Mouse (Mus musculus) embryonic facial prominence, embryonic 15.5 days (tissue): ENCODE data around the gene Zfp704. TPM values are rescaled to one million over a fixed set of nuclear protein-coding genes. Genes with fewer than 3 reads are reported as not detected.

Experiments used
- ATAC-seq: fragments of 200-750 bp; cut with Nextera tagmentation; 2 replicates; pipeline ENCODE4 v1.8.0; 2017; ENCODE audit warnings: low read depth, moderate TSS enrichment; ENCODE audit not compliant: insufficient number of reproducible peaks, low FRiP score, low TSS enrichment
- H3K27ac ChIP-seq: fragments of 300-500 bp; sonication (generic); replicated peaks from 2 replicates; pipeline ENCODE4 v1.5.1; 2015; ENCODE audit warnings: mild to moderate bottlenecking, inconsistent platforms
- H3K27me3 ChIP-seq: fragments of 300-500 bp; sonication (generic); 2 replicates; pipeline ENCODE4 v1.6.1; 2015; ENCODE audit warnings: inconsistent platforms
- H3K36me3 ChIP-seq: fragments of 300-500 bp; sonication (generic); 2 replicates; pipeline ENCODE4 v1.6.1; 2015; ENCODE audit warnings: mild to moderate bottlenecking, inconsistent platforms
- H3K4me1 ChIP-seq: fragments of 300-500 bp; sonication (generic); 2 replicates; pipeline ENCODE4 v1.6.1; 2015; ENCODE audit warnings: inconsistent platforms
- H3K4me2 ChIP-seq: fragments of 300-500 bp; sonication (generic); replicated peaks from 2 replicates; pipeline ENCODE4 v1.6.1; 2015; ENCODE audit warnings: mild to moderate bottlenecking, inconsistent platforms
- H3K4me3 ChIP-seq: fragments of 300-500 bp; sonication (generic); replicated peaks from 2 replicates; pipeline ENCODE4 v1.5.1; 2015; ENCODE audit warnings: mild to moderate bottlenecking, inconsistent platforms
- H3K9ac ChIP-seq: fragments of 300-500 bp; sonication (generic); 2 replicates; pipeline ENCODE4 v1.6.1; 2015; ENCODE audit warnings: inconsistent platforms
- H3K9me3 ChIP-seq: fragments of 300-500 bp; sonication (generic); replicated peaks from 2 replicates; pipeline ENCODE4 v1.6.1; 2016; ENCODE audit warnings: inconsistent platforms
- whole genome bisulfite sequencing: fragments of 180-500 bp; shearing (Covaris S2); methylation state at CpG from one replicate; pipeline ENCODE4 v1.1.7; 2015; 5-methylcytosine and 5-hydroxymethylcytosine counted together
- polyA plus RNA-seq: library from polyadenylated mRNA; unstranded; fragments of >200 nt; fragmentation: Nextera tagmentation; extraction: Ambion mirVana; gene quantifications from 2 replicates; pipeline ENCODE4 v1.2.1, GENCODE M21; 2015

The Zfp704 gene
- polyA plus RNA-seq, 1 experiment from 2014 or later: 9.0 TPM

DNA sequence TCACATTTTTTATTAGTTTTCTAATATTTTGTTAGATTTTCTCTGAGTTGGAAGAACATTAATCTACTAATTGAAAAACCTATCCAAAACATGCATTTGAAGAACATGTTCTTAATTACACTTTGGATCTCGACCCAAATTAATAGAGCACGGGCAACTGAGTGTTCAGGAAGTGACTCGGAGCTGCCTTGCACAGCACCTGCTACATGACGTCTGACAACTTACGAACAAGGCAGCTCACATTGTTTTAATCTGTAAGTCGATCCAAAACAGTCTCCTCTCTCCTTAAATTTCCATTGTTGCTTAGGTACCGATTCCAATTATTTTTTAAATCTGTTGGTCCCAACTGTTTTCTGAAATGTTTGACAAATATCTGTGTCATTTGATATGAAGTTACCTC, 15.4 kb downstream of the Zfp704 start:
- ATAC-seq: no peak
- H3K4me1 ChIP-seq: 0 out of 2 replicates have a peak, but pooled peaks cover 2% of the 10 kb centered on the region
- WGBS: 36% methylated on average over 7 of the region's 7 CpGs

DNA sequence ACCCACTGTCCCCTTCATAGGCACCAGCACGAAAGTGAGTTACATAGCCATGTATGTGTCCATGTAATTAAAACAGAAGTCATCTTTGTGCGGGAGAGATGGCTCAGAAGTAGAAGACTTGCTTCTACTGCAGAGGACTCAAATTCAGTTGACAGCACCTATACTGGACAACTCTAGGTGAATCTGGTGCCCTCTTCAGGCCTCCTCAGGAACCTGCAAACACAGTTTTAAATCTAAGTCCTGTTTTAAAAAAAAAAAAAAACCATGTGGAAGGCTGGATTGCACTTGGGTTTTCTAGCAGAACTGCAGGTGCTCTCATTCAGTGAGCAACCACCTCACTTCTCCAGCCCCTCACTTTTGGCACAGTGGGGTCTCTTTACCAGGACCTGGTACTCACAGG, 16.1 kb downstream of the Zfp704 start:
- WGBS: 86% methylated on average over 2 of the region's 2 CpGs
- Histone ChIP-seq H3K4me1 (no peaks in the 10 kb centered on the region), H3K27ac (no peak overlapping the region), H3K36me3 (no peaks in the 10 kb centered on the region), H3K4me2 (no peak overlapping the region), H3K4me3 (no peak overlapping the region), H3K27me3 (no peaks in the 10 kb centered on the region), H3K9me3 (no peaks in the 10 kb centered on the region), H3K9ac (no peak overlapping the region)
- no peak for ATAC-seq

More for the DNA sequence above, 15.4 kb downstream of the Zfp704 start:
- no peak overlapping the region for H3K27ac ChIP-seq
- no peak overlapping the region for H3K9ac ChIP-seq
- H3K36me3 ChIP-seq: no peaks in the 10 kb centered on the region
- no peaks in the 10 kb centered on the region for H3K9me3 ChIP-seq
- no peak overlapping the region for H3K4me3 ChIP-seq
- H3K4me2 ChIP-seq: no peak overlapping the region
- no peaks in the 10 kb centered on the region for H3K27me3 ChIP-seq

DNA sequence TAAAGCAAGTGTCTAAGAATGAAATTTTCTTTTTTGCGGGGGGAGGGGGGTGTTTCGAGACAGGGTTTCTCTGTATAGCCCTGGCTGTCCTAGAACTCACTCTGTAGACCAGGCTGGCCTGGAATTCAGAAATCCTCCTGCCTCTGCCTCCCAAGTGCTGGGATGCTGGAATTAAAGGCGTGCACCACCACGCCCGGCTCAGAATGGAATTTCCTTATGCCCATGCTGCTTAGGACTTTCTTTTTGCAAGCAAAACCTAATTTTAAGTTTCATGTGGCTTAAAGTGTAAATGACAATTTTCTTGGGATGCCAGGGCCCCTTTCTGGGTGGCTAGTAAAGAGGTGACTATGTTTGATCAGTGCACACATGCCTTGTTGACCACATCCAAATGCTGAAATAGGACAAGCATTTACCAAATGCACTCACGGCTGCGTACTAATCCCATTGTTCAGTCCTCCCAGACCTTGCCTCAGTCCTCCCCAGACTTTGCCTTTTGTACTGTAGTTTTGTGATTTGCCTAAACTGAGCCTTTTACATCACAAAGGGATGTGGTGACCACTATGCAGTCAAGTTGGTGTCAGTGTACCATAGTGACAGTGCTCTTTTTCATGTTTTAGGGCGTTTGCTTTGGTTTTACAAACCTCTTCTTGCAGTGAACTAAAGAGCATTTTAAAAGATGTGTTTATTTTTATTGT, 18.3 kb downstream of the Zfp704 start:
- Histone ChIP-seq H3K36me3 (no peaks in the 10 kb centered on the region), H3K9ac (no peak overlapping the region), H3K27me3 (no peaks in the 10 kb centered on the region), H3K9me3 (no peaks in the 10 kb centered on the region), H3K4me3 (no peak overlapping the region), H3K27ac (no peak overlapping the region), H3K4me2 (no peak overlapping the region), H3K4me1 (no peaks in the 10 kb centered on the region)
- no peak for ATAC-seq
- 94% methylated on average over 8 of the region's 8 CpGs for WGBS

GRCm38 (mm10) chr3:9588635-9589034, 21.2 kb downstream of the Zfp704 start:
- no peak overlapping the region for H3K4me3 ChIP-seq
- H3K9me3 ChIP-seq: no peaks in the 10 kb centered on the region
- no peak overlapping the region for H3K27ac ChIP-seq
- H3K36me3 ChIP-seq: no peaks in the 10 kb centered on the region
- H3K4me1 ChIP-seq: peaks cover 8% of the 10 kb centered on the region
- 86% methylated on average over 4 of the region's 4 CpGs for WGBS
- no peak overlapping the region for H3K9ac ChIP-seq
- H3K4me2 ChIP-seq: no peak overlapping the region
- ATAC-seq: no peak
- no peaks in the 10 kb centered on the region for H3K27me3 ChIP-seq

DNA sequence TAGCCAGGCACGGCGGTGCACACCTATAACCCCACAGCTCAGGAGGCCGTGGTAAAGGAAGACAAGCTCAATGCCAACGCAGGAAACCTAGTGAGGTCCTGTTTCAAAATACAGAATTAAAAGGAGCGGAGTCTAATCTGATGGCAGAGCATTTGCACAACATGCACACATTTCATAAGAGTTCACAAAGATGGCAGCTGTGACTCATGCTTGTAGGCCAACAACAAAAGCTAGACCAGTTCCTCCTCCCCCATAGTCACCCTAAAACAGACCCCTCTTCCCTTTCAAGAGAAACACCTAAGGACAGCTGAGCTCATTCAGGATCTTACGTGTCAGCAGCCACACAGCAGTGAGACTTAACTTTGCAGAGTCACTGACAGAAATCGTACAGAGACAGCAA, 22.6 kb downstream of the Zfp704 start:
- no peaks in the 10 kb centered on the region for H3K27me3 ChIP-seq
- H3K9ac ChIP-seq: no peak overlapping the region
- no peak overlapping the region for H3K27ac ChIP-seq
- 73% methylated on average over 7 of the region's 7 CpGs for WGBS
- no peaks in the 10 kb centered on the region for H3K9me3 ChIP-seq
- ATAC-seq: no peak
- H3K36me3 ChIP-seq: no peaks in the 10 kb centered on the region
- no peak overlapping the region for H3K4me2 ChIP-seq
- H3K4me3 ChIP-seq: no peak overlapping the region
- H3K4me1 ChIP-seq: peaks cover 12% of the 10 kb centered on the region

DNA sequence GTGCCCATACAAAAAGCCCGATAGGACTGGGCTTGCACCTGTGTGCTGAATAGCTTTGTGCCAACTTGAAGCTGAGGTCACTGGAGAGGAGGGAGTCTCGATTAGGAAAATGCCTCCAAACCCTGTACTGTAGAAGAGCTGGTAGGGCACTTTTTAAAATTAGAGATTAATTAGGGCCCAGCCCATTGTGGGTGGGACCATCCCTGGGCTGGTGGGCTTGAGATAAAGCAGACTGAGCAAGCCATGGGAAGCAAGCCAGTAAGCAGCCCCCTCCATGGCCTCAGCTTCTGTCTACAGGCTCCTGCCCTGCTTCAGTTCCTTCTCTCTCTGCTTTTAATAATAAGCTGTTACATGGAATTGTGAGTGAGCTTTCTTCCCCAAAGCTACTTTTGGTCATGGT, 26.4 kb downstream of the Zfp704 start:
- H3K27ac ChIP-seq: no peak overlapping the region
- no peak; the same call in 1 of the 2 replicates for ATAC-seq
- no peaks in the 10 kb centered on the region for H3K36me3 ChIP-seq
- no peaks in the 10 kb centered on the region for H3K27me3 ChIP-seq
- peaks cover 17% of the 10 kb centered on the region for H3K4me1 ChIP-seq
- no peak overlapping the region for H3K9ac ChIP-seq
- H3K4me3 ChIP-seq: no peak overlapping the region
- H3K4me2 ChIP-seq: no peak overlapping the region
- H3K9me3 ChIP-seq: no peaks in the 10 kb centered on the region
- WGBS: 47% methylated on average over 2 of the region's 2 CpGs

DNA sequence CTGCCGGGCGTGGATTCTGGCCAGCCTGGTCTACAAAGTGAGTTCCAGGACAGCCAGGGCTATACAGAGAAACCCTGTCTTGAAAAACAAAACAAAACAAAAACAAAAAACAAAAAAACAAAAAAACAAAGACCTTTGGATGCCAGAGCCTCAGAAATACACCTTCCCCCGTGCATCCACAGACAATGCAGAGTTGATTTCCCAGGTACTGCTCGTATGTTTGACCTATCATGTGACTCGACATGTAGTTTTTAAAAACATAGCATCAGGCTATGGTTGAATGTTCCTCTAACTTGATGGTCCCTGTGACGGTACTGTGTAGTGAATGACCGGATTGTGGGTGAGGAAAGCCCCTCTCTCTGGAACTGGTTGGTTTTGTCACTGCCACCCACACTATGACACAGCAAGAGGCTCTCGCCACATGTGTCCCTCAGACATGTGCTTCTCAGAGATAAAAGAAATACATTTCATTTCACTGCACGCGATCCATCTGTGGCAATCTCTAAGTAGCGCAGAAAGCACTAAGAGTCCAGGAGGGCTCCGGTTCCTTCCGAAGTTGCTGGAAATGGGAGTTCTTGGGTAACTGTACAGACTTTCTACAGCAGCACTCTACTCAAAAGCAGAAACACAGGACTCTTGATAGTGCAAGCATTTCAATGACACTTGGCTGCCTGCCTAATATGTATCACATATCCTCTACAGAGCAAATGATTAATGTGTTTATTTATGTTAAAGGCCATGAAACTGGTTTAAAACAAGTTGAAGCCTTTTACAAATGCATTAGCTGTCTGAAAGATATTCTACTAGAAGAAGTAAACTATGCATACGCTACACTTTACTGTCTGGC, 28.7 kb downstream of the Zfp704 start:
- Histone ChIP-seq H3K36me3 (no peaks in the 10 kb centered on the region), H3K27ac (no peak overlapping the region), H3K4me1 (peaks cover 20% of the 10 kb centered on the region), H3K9ac (no peak overlapping the region), H3K9me3 (no peaks in the 10 kb centered on the region), H3K4me2 (no peak overlapping the region), H3K4me3 (no peak overlapping the region), H3K27me3 (no peaks in the 10 kb centered on the region)
- ATAC-seq: no peak
- WGBS: 80% methylated on average over 14 of the region's 14 CpGs

DNA sequence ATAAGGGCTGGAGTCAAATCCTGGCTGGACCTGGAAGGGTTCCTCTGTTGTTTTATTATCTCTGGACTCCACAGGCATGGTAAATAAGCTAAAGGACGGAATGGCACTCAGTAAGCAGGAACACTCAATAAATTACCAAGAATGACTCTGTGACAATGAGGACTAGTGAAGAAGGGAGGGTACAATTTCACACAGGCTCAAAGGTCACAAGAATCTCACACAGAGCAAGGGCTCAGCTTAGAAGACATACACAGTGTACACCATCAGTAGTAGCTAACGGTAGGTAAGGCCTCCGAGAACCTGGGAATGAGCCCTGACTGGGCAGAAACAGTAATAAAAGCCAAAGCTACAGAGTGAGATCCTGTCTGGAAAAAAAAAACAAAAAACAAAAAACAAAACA, 29.8 kb downstream of the Zfp704 start:
- WGBS: 89% methylated on average over 3 of the region's 3 CpGs
- H3K27me3 ChIP-seq: no peaks in the 10 kb centered on the region

DNA sequence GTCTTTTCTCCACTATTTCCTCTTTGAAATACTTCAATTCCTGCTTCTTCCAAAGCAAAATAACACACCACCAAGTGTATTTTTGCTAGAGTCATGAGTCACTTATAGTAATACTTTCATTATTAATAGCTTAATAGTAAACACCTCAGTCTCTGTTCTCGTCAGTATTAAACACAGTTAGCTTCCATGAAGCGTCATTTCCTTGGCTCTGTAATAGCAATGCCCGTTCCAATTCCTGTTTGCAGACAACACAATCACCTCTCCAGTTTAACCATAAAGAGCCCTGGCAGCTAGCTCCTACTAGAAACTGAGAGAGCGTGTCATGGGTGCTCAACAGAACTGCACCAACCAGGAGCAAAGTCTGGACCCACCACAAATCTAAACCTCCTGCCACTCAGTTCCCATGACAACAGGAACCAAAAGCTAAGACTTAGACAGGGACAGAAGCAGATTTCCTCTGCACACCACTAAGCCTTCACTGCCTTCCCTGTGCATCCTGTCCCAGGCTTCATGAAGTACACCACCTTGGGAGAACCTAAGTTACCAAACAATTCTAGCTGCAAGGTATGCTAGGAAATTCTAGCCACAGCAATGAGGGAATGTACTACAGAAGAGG, 30.7 kb downstream of the Zfp704 start:
- Histone ChIP-seq H3K36me3 (no peaks in the 10 kb centered on the region), H3K27me3 (no peaks in the 10 kb centered on the region), H3K9ac (no peak overlapping the region), H3K4me2 (no peak overlapping the region), H3K27ac (no peak overlapping the region), H3K4me3 (no peak overlapping the region), H3K9me3 (no peaks in the 10 kb centered on the region), H3K4me1 (peaks cover 34% of the 10 kb centered on the region)
- WGBS: 75% methylated on average over 4 of the region's 4 CpGs
- no peak for ATAC-seq

More for the DNA sequence above, 29.8 kb downstream of the Zfp704 start:
- peaks cover 28% of the 10 kb centered on the region for H3K4me1 ChIP-seq
- no peak overlapping the region for H3K4me3 ChIP-seq
- H3K27ac ChIP-seq: no peak overlapping the region
- H3K36me3 ChIP-seq: no peaks in the 10 kb centered on the region
- H3K9me3 ChIP-seq: no peaks in the 10 kb centered on the region
- H3K9ac ChIP-seq: no peak overlapping the region
- H3K4me2 ChIP-seq: no peak overlapping the region
- ATAC-seq: no peak

DNA sequence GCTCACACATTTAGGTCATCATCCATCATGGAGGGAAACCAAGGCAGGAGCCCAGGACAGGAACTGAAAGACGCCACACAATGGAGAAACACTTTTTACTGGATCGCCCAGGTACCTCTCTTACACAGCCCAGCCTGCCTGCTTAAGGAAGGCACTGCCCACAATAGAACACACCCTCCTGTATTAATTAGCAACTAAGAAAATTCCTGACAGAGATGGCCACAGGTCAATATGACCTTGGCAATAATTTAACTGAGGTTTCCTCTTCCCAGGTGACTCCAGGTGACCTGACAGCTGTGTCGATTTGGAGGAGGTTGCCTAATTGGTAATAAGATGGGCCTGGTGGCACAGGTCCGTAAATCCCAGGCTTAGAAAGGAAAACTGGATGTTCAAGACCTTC, 33.0 kb downstream of the Zfp704 start:
- Histone ChIP-seq H3K9ac (no peak overlapping the region), H3K4me1 (peaks cover 32% of the 10 kb centered on the region), H3K4me3 (no peak overlapping the region), H3K27me3 (no peaks in the 10 kb centered on the region), H3K4me2 (no peak overlapping the region), H3K27ac (no peak overlapping the region), H3K9me3 (no peaks in the 10 kb centered on the region), H3K36me3 (no peaks in the 10 kb centered on the region)
- 80% methylated on average over 4 of the region's 4 CpGs for WGBS
- ATAC-seq: no peak

- peaks cover 28% of the 10 kb centered on the region for H3K4me1 ChIP-seq
- no peaks in the 10 kb centered on the region for H3K36me3 ChIP-seq
- H3K4me2 ChIP-seq: no peak overlapping the region
- H3K9ac ChIP-seq: no peak overlapping the region
- 0 out of 2 replicates have a peak, but pooled peaks have one; percentile 32 for ATAC-seq
- no peak overlapping the region for H3K4me3 ChIP-seq
- H3K9me3 ChIP-seq: no peaks in the 10 kb centered on the region
- H3K27ac ChIP-seq: no peak overlapping the region
- 58% methylated on average over 8 of the region's 8 CpGs for WGBS
- H3K27me3 ChIP-seq: no peaks in the 10 kb centered on the region
These were observed 35.6 kb downstream of the Zfp704 start for GRCm38 (mm10) chr3:9574305-9574704.
